In genomic region chr17:46808376-46808775, GRCm38 (mm10) we compare ENCODE assay signal across 21 mouse cellular contexts. TPM values are rescaled to one million over a fixed set of nuclear protein-coding genes. Genes with fewer than 3 reads are reported as not detected.
A peak's percentile ranks its signal among the peaks of the same experiment; 100 is the strongest.
DNase-seq lines count a peak whose midpoint lies in the region; ATAC-seq and TF ChIP-seq lines count a peak whose summit lies in the region.
"Had no signal": no experiment of that assay in that cellular context is flagged by ENCODE, and none has a peak within 500 bp of the region (broad histone marks: within the 10 kb centered on the region; RNA-seq: fewer than 3 reads in every experiment).

No protein-coding gene starts in this region.

- H3K36me3 ChIP-seq in ES-Bruce4 (ENCODE audit: control insufficient read depth, insufficient read depth, low read length, poor library complexity, severe bottlenecking) = peaks cover 38% of the 10 kb centered on the region
- peaks cover 13% of the 10 kb centered on the region for H3K36me3 ChIP-seq in intestine, embryonic 16.5 days (ENCODE audit: control insufficient read depth, insufficient read depth, low read length)
- peaks cover 78% of the 10 kb centered on the region for H3K36me3 ChIP-seq in forebrain, embryonic 13.5 days (ENCODE audit: poor library complexity, severe bottlenecking)

- H3K27me3 ChIP-seq in ES-Bruce4 (ENCODE audit: control insufficient read depth, insufficient read depth, low read length, poor library complexity, severe bottlenecking) = no peaks in the 10 kb centered on the region
- H3K27me3 ChIP-seq in intestine, embryonic 16.5 days (replicated peaks; ENCODE audit: control insufficient read depth, insufficient read depth, low read length) = no peaks in the 10 kb centered on the region
- no peaks in the 10 kb centered on the region for H3K27me3 ChIP-seq in forebrain, embryonic 13.5 days
- H3K27me3 ChIP-seq: embryonic facial prominence, embryonic 12.5 days; Patski had no signal

- H3K4me2 ChIP-seq in intestine, embryonic 16.5 days (ENCODE audit: low read depth, low read length) = no peak overlapping the region
- H3K4me2 ChIP-seq in forebrain, embryonic 13.5 days = no peak overlapping the region
- H3K4me2 ChIP-seq: embryonic facial prominence, embryonic 12.5 days had no signal

- peak overlapping the region; percentile 51 for H3K27ac ChIP-seq in ES-Bruce4 (ENCODE audit: insufficient read depth, low read length)
- H3K27ac ChIP-seq in brown adipose tissue, adult 24 weeks (replicated peaks; ENCODE audit: low read depth, low read length) = peak overlapping the region; percentile 69
- no peak overlapping the region for H3K27ac ChIP-seq in intestine, embryonic 16.5 days (ENCODE audit: low read length)
- H3K27ac ChIP-seq in forebrain, embryonic 13.5 days = no peak overlapping the region
- H3K27ac ChIP-seq: embryonic facial prominence, embryonic 10.5 days; embryonic facial prominence, embryonic 12.5 days had no signal

- no peaks in the 10 kb centered on the region for H3K9me3 ChIP-seq in ES-Bruce4 (replicated peaks; ENCODE audit: control insufficient read depth, insufficient read depth, low read length, poor library complexity, severe bottlenecking)
- H3K9me3 ChIP-seq in intestine, embryonic 16.5 days (ENCODE audit: control insufficient read depth, low read length) = no peaks in the 10 kb centered on the region
- H3K9me3 ChIP-seq in forebrain, embryonic 13.5 days (replicated peaks) = no peaks in the 10 kb centered on the region
- H3K9me3 ChIP-seq: embryonic facial prominence, embryonic 10.5 days; embryonic facial prominence, embryonic 12.5 days; G1E had no signal

- no peak for ATAC-seq in intestine, embryonic 16.5 days
- ATAC-seq in forebrain, embryonic 13.5 days = no peak
- ATAC-seq: activated CD4-positive, CD25-positive, alpha-beta regulatory T cell, adult 4 months; forebrain, embryonic 14.5 days; forebrain, embryonic 16.5 days; Patski had no signal

- TF ChIP-seq CTCF in ES-Bruce4 (IDR thresholded peaks at IDR 0.05; ENCODE audit: low read depth, low read length) = no peak

- peaks cover 2% of the 10 kb centered on the region for H3K4me1 ChIP-seq in ES-Bruce4 (ENCODE audit: control insufficient read depth, insufficient read depth, low read length)
- peaks cover 4% of the 10 kb centered on the region; the same call in 1 of the 2 replicates for H3K4me1 ChIP-seq in brown adipose tissue, adult 24 weeks (ENCODE audit: control insufficient read depth, insufficient read depth, insufficient read length, low read length)
- H3K4me1 ChIP-seq in intestine, embryonic 16.5 days (ENCODE audit: control insufficient read depth, insufficient read depth, low read length) = no peaks in the 10 kb centered on the region
- no peaks in the 10 kb centered on the region for H3K4me1 ChIP-seq in forebrain, embryonic 13.5 days
- H3K4me1 ChIP-seq: embryonic facial prominence, embryonic 10.5 days; embryonic facial prominence, embryonic 12.5 days had no signal

- TF ChIP-seq POLR2A in ES-Bruce4 (IDR thresholded peaks at IDR 0.05; ENCODE audit: insufficient read depth, low read length) = no peak

- peak; percentile 86 for DNase-seq in R1 (ENCODE audit: low read depth, low spot score)
- DNase-seq in cerebellum, postnatal 4 days (ENCODE audit: low spot score in 2 of 2) = no peak
- DNase-seq: adrenal gland, adult 8-10 months; adrenal gland, postnatal 36 days; cerebellum, adult 11 months; cerebellum, adult 18-20 months; cerebellum, adult 8-10 months; cerebellum, adult 9-11 months; cerebellum, postnatal 14 days; cerebellum, postnatal 36 days had no signal

- no peak for TF ChIP-seq EP300 in ES-Bruce4 (IDR thresholded peaks at IDR 0.05; ENCODE audit: insufficient read depth, low read depth, low read length)

- no peak overlapping the region for H3K4me3 ChIP-seq in ES-Bruce4 (ENCODE audit: low read depth, low read length)
- H3K4me3 ChIP-seq in brown adipose tissue, adult 24 weeks (ENCODE audit: insufficient read depth, low read depth, low read length) = no peak overlapping the region
- no peak overlapping the region for H3K4me3 ChIP-seq in intestine, embryonic 16.5 days (ENCODE audit: low read length)
- H3K4me3 ChIP-seq in forebrain, embryonic 13.5 days = no peak overlapping the region
- H3K4me3 ChIP-seq: embryonic facial prominence, embryonic 10.5 days; embryonic facial prominence, embryonic 12.5 days had no signal

- WGBS in intestine, embryonic 16.5 days = 93% methylated on average over 10 of the region's 10 CpGs
- WGBS in forebrain, embryonic 13.5 days = 91% methylated on average over 10 of the region's 10 CpGs

- H3K9ac ChIP-seq in ES-Bruce4 (ENCODE audit: low read depth, poor library complexity, severe bottlenecking) = peak overlapping the region; percentile 34; the same call in 1 of the 2 replicates
- no peak overlapping the region for H3K9ac ChIP-seq in intestine, embryonic 16.5 days (ENCODE audit: low read depth, low read length)
- H3K9ac ChIP-seq in forebrain, embryonic 13.5 days = no peak overlapping the region
- H3K9ac ChIP-seq: embryonic facial prominence, embryonic 12.5 days had no signal

RNA-seq across cellular contexts. Expression of gene Rpl7l1, which starts 25.9 kb away (rescaled TPM):
- 167 and 196 TPM in 2 replicates for polyA plus RNA-seq in ES-Bruce4 (2011; ENCODE audit: insufficient read depth, insufficient read length, low read depth, missing spikeins)
- 51.1 and 77.6 TPM in 2 replicates for polyA plus RNA-seq in brown adipose tissue, adult 24 weeks (2012; ENCODE audit: insufficient read depth, insufficient read length, missing spikeins)
- 142 and 153 TPM in 2 replicates for polyA plus RNA-seq in intestine, embryonic 16.5 days (2015; fragmentation: Nextera tagmentation; extraction: Ambion mirVana)
- 142 and 143 TPM in 2 replicates for polyA plus RNA-seq in forebrain, embryonic 13.5 days (2015; fragmentation: Nextera tagmentation; extraction: Ambion mirVana)

RNA-seq across cellular contexts. Expression of gene 2310039H08Rik, which starts 35.9 kb away (rescaled TPM):
- polyA plus RNA-seq in ES-Bruce4 (2011; ENCODE audit: insufficient read depth, insufficient read length, low read depth, missing spikeins) = 6.7 and 7.2 TPM in 2 replicates
- polyA plus RNA-seq in brown adipose tissue, adult 24 weeks (2012; ENCODE audit: insufficient read depth, insufficient read length, missing spikeins) = 62.8 and 70.6 TPM in 2 replicates
- 102 and 104 TPM in 2 replicates for polyA plus RNA-seq in intestine, embryonic 16.5 days (2015; fragmentation: Nextera tagmentation; extraction: Ambion mirVana)
- 64.2 and 69.0 TPM in 2 replicates for polyA plus RNA-seq in forebrain, embryonic 13.5 days (2015; fragmentation: Nextera tagmentation; extraction: Ambion mirVana)

RNA-seq across cellular contexts. Expression of gene Ptcra, which starts 44.9 kb away (rescaled TPM):
- 1.1 and 1.7 TPM in 2 replicates for polyA plus RNA-seq in ES-Bruce4 (2011; ENCODE audit: insufficient read depth, insufficient read length, low read depth, missing spikeins)
- not detected in 2 replicates for polyA plus RNA-seq in brown adipose tissue, adult 24 weeks (2012; ENCODE audit: insufficient read depth, insufficient read length, missing spikeins)
- polyA plus RNA-seq in intestine, embryonic 16.5 days (2015; fragmentation: Nextera tagmentation; extraction: Ambion mirVana) = 0.34 and 0.37 TPM in 2 replicates
- 0.21 and 0.45 TPM in 2 replicates for polyA plus RNA-seq in forebrain, embryonic 13.5 days (2015; fragmentation: Nextera tagmentation; extraction: Ambion mirVana)
- polyA plus RNA-seq: activated CD4-positive, CD25-positive, alpha-beta regulatory T cell, adult 4 months; forebrain, embryonic 16.5 days had no signal

RNA-seq across cellular contexts. Expression of gene Bicral, which starts 49.9 kb away (rescaled TPM):
- polyA plus RNA-seq in ES-Bruce4 (2011; ENCODE audit: insufficient read depth, insufficient read length, low read depth, missing spikeins) = 24.2 and 26.7 TPM in 2 replicates
- 5.3 and 9.8 TPM in 2 replicates for polyA plus RNA-seq in brown adipose tissue, adult 24 weeks (2012; ENCODE audit: insufficient read depth, insufficient read length, missing spikeins)
- polyA plus RNA-seq in intestine, embryonic 16.5 days (2015; fragmentation: Nextera tagmentation; extraction: Ambion mirVana) = 3.0 TPM in 2 replicates
- polyA plus RNA-seq in forebrain, embryonic 13.5 days (2015; fragmentation: Nextera tagmentation; extraction: Ambion mirVana) = 5.2 and 5.8 TPM in 2 replicates

RNA-seq across cellular contexts. Expression of gene Cnpy3, which starts 56.4 kb away (rescaled TPM):
- 31.2 and 37.2 TPM in 2 replicates for polyA plus RNA-seq in ES-Bruce4 (2011; ENCODE audit: insufficient read depth, insufficient read length, low read depth, missing spikeins)
- 14.2 and 16.3 TPM in 2 replicates for polyA plus RNA-seq in brown adipose tissue, adult 24 weeks (2012; ENCODE audit: insufficient read depth, insufficient read length, missing spikeins)
- 73.9 and 75.6 TPM in 2 replicates for polyA plus RNA-seq in intestine, embryonic 16.5 days (2015; fragmentation: Nextera tagmentation; extraction: Ambion mirVana)
- 56.2 and 60.0 TPM in 2 replicates for polyA plus RNA-seq in forebrain, embryonic 13.5 days (2015; fragmentation: Nextera tagmentation; extraction: Ambion mirVana)

Comparison
In these comparisons a context has a peak if more than half of its experiments do, and no peak if none do; other contexts are left out.
1. H3K27ac ChIP-seq: peak in ES-Bruce4 (single experiment) and brown adipose tissue, adult 24 weeks (single experiment); none in intestine, embryonic 16.5 days (single experiment) and forebrain, embryonic 13.5 days (single experiment).